Mouse (Mus musculus) adrenal gland, adult 8-10 months (tissue): ENCODE measurements around the gene Tchhl1. TPM values are rescaled to one million over a fixed set of nuclear protein-coding genes. Genes with fewer than 3 reads are reported as not detected.
"Not testable (repeated sequence)": the region's sequence is repeated elsewhere in the genome, so short reads cannot be mapped to it uniquely, and the experiment has no call there.

Source experiments
- DNase-seq: peaks from one replicate; pipeline ENCODE4 v3.0.0; 2022
- total RNA-seq, 4 experiments: library from RNA; stranded (reverse); gene quantifications; 2 replicates each; pipeline ENCODE4 v1.2.4; 2022

The Tchhl1 gene
- total RNA-seq = 1 to 10 TPM in 1 of 4 experiments, under 1 TPM in 2, not detected in 1; 0.22 to 1.6 (median 0.94) TPM

DNA sequence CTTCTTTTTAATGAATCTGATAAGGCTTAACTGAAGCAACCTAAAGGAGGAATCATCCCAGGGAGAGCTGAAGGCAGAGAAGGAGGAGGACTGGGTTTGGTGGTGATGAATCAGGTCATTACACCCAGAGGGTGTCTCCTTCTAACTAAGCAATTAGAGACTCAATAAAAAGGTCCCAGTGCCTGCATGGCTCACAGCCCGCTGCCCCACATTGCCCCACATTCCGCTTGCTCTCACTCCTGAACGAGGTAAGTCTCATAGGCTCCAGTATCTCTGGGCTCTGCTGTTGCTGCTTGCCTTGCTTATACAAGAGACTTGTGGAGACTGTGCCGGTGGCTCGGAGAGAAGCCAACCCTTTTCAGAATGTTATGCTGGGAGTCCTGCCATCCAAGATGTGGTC lies at the start of gene Tchhl1:
Gene Tchhl1, plus strand, starts transcription at position 194 of the 400 bp plus-strand sequence.
- DNase-seq = no peak

DNA sequence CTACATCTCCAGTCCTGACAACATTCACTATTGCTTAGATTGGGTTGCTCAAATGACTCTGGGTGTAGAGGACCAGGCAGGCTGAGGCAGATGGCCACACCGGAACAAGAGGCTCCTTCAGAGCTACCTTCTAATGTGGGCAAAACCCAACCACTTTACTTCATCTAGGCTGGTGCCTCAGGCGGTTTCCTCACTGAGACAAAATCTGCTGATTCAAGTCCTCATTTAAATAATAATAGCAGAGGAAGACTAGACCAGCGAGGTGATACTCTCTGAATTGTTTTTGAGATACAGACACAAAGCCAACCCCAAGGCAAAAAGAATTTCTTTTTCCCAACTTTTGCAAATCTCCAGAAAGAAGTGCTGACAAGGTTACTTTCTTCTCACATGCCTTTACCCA lies 36.9 kb upstream of the Tchhl1 start:
- no peak for DNase-seq

DNA sequence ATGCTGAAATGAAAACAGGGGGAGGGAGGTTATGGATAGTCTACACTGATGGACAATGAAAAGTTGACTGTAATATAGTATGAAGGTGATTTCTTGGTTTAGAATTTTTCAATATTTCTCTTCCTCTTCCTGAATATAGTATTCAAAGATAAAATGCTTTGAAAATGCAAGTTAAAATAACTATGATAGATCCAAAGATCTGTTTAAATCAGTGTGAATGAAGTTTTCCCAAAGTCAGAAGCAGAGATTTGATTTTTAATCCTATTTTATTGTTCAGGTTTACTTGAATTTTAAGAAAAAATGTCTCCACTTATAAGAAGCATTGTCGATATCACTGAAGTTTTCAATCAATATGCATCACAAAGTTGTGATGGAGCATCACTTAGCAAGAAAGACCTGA lies 26.5 kb upstream of the Tchhl1 start, which contains the start of gene Tchh:
Gene Tchh, plus strand, starts transcription at position 301 of the 400 bp plus-strand sequence.
- no peak for DNase-seq

DNA sequence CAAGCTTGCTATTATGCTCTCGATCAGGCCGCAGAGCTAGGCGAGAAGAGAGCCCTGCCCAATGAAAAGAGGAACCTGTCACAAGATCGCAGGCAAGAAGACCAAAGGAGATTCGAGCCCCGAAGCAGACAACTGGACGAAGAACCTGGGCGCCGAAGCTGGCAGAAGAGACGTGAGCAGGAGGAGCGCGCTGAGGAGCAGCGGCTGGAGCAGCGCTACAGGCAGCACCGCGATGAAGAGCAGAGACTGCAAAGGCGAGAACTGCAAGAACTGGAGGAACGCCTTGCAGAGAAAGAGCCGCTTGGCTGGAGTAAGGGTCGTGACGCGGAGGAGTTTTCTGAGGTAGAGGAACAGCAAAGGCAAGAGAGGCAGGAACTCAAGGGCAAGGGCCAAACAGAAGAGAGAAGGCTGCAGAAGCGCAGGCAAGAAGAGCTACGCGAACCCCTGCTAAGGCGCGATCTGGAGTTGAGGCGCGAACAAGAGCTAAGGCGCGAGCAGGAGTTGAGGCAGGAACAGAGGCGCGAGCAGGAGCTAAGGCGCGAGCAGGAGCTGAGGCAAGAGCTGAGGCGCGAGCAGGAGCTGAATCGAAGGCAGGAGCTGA lies 25.0 kb upstream of the Tchhl1 start:
- DNase-seq = no peak

- peak; percentile 55 for DNase-seq
Measured at GRCm38 (mm10) chr3:93444343-93445164, 24.0 kb upstream of the Tchhl1 start.

GRCm38 (mm10) chr3:93445165-93445705 lies 23.3 kb upstream of the Tchhl1 start:
- DNase-seq = no peak

DNA sequence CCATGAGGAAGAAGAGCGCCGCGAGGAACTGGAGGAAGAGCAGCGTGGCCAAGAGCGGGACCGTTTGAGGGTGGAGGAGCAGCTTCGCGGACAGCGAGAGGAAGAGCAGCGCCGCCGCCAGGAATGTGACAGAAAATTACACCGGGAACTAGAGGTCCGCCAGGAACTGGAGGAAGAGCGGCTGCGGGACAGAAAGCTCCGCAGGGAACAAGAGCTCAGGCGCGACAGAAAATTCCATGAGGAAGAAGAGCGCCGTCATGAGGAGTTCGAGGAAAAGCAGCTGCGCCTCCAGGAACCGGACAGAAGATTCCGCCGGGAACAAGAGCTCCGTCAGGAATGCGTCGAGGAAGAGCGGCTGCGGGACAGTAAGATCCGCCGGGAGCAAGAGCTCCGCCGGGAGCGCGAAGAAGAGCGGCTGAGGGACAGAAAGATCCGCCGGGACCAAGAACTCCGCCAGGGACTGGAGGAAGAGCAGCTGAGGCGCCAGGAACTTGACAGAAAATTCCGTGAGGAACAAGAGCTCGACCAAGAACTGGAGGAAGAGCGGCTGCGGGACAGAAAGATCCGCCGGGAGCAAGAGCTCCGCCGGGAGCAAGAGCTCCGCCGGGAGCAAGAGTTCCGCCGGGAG lies 22.3 kb upstream of the Tchhl1 start:
- DNase-seq = no peak

- peak; percentile 7 for DNase-seq
Measured at GRCm38 (mm10) chr3:93446756-93447137, 21.8 kb upstream of the Tchhl1 start.

DNA sequence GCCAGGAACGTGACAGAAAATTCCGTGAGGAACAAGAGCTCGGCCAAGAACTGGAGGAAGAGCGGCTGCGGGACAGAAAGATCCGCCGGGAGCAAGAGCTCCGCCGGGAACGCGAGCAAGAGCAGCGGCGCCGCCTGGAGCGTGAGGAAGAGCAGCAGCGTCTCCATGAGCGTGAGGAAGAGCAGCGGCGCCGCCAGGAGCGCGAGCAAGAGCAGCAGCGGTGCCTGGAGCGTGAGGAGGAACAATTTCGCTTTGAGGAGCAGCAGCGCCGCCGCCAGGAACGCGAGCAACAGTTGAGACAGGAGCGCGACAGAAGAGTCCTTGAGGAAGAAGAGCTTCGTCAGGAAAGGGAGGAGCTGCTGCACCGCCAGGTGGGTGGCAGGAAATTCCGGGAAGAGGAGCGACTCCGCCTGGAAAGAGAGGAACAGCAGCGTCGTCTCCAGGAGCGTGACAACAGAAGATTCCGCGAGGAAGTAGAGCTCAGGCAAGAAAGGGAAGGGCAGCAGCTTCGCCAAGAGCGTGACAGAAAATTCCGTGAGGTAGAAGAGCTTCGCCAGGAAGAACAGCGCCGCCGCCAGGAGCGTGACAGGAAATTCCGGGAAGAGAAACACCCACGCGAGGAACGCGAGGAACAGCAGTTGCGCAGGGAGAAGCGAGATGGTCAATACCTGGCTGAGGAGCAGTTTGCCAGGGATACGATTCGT lies 21.3 kb upstream of the Tchhl1 start:
- peak; percentile 49 for DNase-seq

GRCm38 (mm10) chr3:93466556-93466955 lies 2.0 kb upstream of the Tchhl1 start:
- DNase-seq = no peak

DNA sequence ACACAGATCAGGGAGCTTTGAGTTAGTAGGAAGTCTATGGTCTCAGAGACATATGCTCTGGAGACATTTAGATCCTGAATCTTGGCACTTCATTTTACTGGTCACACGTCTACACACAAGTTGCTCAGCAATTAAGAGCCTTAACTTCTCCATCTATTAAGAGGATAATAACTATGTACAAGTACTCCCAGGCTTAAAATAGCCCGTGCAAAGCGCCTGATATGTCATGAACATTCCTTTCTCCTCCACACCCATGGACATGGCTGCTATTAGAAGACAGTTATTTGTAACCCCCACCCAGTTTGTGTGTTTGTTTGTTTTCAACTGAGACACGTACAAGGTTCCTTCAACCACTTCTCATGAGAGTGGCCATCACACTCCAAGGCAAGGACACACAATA lies 1.4 kb upstream of the Tchhl1 start:
- no peak for DNase-seq

- peak; percentile 36 for DNase-seq
Measured at GRCm38 (mm10) chr3:93469629-93470028, 1.1 kb downstream of the Tchhl1 start.

DNA sequence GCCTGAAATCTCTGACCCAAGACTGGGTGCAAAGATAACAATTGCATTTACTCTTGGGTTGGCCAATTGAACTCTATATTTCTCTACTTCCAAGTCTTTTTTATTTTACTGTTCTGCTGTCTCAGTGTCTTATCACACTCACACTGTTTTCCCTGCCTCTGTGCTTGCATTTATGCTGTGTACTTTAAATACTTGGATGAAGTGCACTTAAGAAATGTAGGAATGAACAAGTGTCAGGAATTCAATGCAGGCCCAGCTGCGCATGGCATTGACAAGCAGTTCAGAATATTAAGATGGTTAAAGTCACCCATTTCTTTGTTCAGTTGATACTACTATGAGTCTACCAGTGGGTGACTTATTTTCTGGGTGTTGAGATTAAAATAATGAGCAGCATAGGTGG lies 11.5 kb downstream of the Tchhl1 start:
- DNase-seq = no peak

DNA sequence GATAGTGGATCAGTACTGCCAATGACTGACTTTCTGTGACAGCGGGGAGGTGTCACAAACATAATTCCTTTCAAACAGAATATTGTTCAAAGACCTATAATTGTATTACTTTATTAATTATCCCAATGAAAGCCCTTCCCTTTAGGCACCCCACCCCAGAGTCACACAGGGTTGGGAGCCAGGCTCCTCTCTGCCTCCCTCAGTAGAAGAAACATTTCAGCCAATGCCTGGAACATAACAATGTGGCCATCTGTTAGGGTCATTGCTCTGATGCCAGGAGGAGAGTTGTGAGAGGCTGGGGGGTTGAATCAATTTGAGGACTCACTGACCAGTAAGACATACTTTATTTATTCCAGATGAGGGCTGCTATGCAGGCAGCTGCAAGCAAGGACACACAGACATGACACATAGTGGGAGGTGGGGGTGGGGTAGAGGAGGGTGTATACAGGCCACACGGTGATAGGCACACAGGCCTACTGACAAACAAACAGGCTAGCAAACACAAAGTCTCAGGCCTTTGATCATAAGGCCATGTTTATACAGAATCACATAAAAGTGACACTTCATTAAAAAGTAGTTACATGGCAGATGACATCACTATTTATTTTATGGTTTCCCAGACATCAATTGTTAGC lies 13.5 kb downstream of the Tchhl1 start:
- DNase-seq = no peak

DNA sequence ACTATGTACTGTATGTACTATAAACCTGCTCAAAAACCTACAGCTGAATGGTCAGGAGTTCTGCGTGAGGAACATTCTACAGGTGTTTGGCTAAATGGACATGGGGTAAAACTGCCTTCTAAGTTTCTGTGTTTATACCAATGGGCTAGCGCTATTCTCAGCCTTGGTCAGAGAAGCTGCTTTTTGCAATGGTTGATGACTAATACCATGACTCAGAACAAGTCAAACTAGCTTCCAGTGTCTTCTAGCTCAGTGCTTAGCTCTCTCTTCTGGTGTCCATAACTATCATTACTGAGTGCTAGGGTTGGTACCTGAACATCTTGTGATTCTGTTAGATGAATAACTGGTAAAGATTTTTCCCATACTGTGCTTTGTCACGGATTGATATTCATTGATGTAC lies 17.1 kb downstream of the Tchhl1 start:
- no peak for DNase-seq

DNA sequence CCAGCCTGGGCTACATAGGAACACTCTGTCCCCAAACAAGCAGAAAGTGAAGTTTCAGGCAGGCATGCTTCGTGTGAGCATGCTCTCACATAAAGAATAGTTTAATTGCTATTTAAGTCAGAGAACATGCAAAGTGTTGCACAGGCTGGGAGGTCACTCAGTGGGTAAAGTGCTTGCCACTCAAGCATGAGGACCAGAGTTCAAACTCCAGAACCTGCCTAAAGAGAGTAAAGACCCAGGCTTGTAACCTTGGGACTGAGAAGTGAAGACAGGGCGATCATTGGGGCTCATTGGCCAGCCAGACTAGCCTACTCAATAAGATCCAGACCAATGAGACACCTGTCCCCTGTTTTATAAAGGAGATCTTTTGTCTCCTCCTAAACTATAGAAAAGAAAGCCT lies 20.0 kb downstream of the Tchhl1 start:
- no peak for DNase-seq

DNA sequence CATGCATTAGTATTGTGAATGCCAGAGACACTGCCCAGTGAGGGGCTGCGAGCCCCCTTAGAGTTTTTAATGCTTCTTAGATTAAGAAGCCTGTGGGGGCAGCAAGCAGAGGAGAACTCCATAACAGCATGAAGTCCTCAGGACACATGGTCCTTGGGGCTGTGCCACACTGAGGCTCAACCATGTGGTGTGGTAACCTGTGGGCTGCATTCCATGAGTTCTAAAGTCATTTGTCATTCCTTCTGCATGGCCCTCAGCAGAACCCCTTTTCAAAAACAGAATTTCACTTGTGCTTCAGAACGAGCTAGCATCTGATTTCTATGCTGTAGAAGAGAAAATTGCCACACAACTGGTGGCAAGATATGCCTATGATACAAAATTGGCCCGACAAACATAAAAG lies 23.6 kb downstream of the Tchhl1 start:
- no peak for DNase-seq

DNA sequence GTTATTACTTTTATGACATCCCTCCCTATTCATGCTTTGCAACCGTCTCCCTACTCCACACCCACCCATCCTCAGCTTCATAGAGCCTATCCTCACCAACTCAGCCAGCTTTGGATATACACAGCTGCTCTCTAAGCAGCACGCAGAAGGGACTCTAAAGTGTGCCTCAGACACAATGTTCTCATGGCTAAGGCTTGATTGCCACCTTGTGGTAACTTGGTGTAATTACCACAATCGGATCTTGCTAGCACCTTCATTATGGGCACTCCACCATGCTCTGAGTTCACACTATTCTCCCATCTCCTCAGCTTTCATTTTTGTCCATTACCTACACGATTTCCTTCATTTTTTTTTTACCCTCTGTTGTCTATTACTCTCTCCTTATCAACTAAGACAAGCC lies 25.4 kb downstream of the Tchhl1 start:
- peak; percentile 20 for DNase-seq

DNA sequence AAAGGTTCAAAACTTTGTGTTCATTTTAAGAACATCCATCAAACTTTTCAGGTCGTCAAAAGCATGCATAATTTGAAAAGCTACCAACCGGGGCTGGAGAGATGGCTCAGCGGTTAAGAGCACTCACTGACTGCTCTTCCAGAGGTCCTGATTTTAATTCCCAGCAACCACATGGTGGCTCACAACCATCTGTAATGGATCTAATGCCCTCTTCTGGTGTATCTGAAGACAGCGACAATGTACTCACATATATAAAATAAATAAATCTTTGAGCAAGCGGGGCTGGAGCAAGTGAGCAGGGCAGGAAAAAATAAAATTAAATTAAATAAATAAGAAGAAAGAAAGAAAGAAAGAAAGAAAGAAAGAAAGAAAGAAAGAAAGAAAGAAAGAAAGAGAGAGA lies 26.2 kb downstream of the Tchhl1 start:
- DNase-seq = not testable (repeated sequence)

DNA sequence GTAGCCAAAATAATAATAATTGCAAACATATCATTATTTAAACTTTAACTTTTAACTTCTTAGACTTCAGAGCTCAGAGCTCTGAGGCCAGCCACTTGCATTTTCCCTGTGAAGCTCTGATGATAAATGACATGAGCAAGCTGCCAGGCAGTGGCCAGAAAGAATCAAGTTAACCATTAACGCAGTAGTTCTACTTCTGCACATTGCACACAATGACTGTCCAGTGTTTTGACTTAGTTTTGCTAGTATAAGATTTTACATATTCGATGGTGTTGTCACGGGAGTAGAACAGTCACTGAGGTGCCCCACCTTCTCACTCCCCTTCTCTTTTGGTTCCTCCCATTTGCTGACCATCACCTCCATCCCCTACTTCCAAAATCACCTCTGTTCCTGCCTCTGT lies 28.6 kb downstream of the Tchhl1 start:
- no peak for DNase-seq

GRCm38 (mm10) chr3:93499129-93499528 lies 30.6 kb downstream of the Tchhl1 start:
- no peak for DNase-seq

DNA sequence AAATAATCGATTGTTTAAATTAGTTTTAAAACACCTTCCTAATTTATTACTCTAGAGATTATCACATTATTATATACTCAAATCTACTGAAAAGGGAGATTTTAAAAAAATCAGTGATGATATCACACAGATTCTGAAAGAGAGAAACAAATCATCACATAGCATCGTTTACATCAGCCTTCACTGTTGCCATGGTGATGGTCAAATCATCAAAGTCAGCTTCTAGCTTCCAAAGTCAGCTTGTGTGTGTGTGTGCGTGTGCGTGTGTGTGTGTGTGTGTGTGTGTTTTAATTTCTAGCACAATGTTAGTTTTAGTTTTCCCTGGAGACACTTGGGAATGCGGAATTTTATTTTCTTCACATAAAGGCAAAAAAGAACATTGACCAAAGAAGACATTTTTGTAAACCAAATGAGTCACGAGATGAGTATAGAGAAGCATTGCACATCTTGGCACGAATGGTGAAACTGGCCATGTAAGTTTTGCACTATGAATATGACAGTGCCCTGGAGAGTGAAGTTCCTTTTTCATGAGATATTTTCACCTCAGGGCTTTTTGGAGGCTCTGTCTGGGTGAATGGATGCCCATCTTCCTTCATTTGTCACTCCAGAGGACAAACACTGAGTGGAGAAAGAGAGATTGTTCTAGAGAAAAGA lies 36.1 kb downstream of the Tchhl1 start:
- DNase-seq = no peak
